Mouse (Mus musculus): Measurements from ENCODE around the gene Nufip2.
"Not testable (repeated sequence)": the region's sequence is repeated elsewhere in the genome, so short reads cannot be mapped to it uniquely, and the experiment has no call there.

Nufip2 gene

DNA sequence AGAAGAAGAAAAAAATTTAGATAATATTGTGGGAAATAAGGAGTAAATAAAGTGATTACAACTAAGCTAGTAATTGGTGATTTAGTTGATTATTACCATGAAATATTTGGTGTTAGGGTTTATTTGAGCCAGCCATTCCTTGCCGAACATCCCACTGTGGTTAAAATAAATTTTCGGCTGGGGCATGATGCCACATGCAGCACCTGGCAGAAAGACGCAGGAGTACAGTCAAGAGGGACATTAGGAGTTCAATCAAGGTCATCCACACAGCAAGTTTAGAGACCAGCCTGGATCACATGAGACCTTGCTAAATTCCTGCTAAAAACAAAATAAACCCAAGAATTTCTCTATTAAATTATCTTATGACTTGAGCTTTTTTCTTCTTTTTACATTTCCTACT, 23.1 kb downstream of the Nufip2 start:
- DNase-seq (ENCODE audit: low spot score), result no peak

DNA sequence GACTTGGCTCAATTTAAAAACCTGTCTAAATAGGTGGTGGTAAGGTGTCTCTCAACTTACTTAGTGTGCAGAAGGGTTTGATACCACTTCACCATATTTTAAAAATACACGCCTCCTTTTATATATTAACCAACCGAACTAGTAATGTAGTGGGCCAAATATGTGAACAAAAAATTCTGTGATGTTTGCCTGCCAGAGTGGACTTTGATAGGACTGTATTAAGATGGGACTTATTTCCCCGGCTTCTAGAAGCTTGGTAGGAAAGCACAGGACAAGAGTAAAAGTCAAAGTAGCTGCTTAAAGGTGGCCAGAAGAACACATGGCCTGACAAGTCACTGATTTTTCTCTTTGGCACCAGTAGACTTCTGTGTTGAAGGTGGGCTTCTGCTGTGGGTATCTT, 27.8 kb downstream of the Nufip2 start:
- no peak for DNase-seq (ENCODE audit: low spot score)

DNA sequence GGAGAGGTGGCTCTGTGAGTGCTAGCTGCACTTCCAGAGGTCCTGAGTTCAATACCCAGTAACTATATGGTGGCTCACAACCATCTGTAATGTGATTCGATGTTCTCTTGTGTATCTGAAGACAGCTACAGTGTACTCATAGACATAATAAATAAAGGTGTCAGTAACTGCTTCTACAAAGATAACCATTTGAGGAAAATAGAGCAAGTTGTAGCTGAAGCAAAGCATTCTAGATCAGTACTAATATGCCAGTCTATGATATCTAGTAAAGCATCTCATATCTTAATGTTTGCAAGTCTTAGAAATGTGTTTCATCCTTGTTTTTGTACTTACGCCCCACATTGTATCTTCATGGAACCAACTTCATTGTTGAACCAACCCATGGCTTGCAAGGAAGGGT, 33.1 kb downstream of the Nufip2 start:
- DNase-seq (ENCODE audit: low spot score), result no peak

DNA sequence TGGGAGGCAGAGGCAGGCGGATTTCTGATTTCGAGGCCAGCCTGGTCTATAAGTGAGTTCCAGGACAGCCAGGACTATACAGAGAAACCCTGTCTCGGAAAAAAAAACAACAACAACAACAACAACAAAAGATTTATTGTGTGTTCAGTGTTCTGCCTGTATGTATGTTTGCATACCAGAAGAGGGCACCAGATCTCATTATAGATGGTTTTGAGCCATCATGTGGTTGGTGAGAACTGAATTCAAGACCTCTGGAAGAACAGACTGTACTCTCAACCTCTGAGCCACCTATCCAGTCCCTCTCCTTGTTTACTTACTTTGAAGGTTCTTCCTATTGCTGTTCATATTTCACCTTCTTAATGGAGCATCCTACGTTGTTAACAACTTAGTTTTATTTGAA, 35.4 kb downstream of the Nufip2 start:
- no peak for DNase-seq (ENCODE audit: low spot score)

DNA sequence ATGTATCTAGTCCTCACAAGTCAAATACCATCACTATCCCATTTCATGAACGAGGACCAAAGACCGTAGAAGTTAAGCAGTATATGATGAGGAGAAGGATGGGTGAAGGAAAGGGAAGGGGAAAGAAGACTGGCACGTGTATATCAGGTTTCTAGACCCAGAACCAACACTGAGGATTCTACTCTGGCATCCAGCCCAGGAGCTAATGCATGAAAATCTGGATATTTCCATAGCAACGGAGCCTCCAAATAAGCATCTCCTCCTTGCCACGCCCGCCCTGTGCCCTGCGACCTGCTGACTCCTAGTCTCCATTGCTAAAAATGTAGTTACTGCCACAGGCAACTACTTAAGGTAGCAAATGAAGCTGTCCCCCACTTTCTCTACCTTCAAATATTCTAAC, 38.8 kb downstream of the Nufip2 start:
- no peak for DNase-seq (ENCODE audit: low spot score)

DNA sequence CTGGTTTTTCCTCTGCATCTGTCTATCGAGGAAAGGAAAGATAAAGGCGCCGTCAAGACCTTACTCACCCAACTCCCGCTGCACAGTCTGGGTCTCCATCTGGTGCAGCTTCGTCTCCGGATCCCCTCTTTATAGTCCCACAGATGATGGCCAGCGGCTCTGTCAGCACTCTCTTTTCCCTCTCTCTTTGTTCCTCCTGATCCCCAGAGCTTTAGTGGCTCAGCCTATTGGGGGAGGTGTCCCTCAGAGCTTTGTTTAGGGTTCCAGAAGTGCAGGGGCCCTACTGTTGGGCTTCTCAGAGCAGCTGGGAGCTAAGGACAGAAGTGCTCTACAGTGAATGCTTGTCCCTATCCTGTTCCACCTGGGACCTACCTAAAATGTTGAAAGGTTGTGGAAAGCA, 39.2 kb downstream of the Nufip2 start, which contains the start of gene Cryba1:
Gene Cryba1 (minus strand): TSS at position 101 of the 400 bp plus-strand sequence.
- DNase-seq (ENCODE audit: low spot score), result no peak

DNA sequence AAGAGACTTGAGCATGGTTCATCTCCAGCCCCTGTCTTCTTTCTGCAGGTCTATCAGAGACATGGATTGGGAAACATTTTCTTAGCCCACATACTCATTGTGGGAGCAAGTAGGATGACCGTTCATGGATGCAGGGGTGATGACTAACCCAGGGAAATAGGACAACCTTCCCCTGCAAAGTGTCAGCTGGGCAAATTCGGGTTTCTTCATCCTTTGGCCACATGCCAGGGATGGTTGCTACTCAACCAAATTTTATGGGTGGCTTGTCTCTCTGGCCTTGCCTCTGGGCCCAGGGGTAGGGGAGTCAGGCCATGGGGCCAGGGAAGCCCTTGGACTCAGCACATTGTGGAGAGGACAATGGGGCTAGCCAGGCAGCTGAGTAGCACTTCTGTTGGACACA, 42.6 kb downstream of the Nufip2 start:
- DNase-seq (ENCODE audit: low spot score), result no peak

DNA sequence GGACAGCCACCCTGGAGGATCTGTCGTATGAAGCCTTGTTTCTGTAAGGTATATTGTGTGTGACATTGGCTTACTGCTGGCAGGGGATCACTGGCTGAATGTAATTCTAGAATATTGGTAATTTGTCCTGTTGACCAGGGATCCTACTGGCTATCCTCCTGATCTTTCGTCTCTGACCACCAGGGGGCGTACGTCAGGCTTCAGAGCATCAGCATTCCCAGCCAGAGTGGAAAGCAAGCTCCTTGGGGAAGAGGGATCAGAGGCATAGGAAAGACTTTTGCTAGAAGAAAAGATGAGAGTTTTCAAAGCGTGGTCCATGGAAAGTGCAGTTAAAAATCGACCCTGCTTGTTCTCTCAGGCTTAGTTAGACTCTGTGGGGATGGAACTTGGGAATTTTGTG, 51.3 kb downstream of the Nufip2 start:
- DNase-seq (ENCODE audit: low spot score), result peak; percentile 85

DNA sequence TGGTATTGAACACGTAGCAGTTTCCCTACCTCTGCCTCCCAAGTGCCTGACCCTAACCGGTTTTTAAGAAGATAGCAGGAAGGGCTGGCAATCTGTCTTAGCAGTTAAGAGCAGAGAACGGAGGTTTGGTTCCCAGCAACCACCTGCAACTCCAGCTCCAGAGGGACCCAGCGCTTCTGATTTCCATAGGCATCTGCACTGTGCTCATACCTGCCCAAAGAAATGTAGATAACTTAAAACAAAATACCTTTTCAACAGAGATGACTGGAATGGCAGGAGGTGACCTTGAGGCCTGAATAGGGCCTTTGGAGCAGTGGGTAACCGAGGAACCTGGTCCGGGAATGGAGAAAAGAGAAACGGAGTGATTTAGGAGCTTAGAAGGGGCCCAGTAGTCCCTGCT, 52.6 kb downstream of the Nufip2 start:
- DNase-seq (ENCODE audit: low spot score), result no peak

DNA sequence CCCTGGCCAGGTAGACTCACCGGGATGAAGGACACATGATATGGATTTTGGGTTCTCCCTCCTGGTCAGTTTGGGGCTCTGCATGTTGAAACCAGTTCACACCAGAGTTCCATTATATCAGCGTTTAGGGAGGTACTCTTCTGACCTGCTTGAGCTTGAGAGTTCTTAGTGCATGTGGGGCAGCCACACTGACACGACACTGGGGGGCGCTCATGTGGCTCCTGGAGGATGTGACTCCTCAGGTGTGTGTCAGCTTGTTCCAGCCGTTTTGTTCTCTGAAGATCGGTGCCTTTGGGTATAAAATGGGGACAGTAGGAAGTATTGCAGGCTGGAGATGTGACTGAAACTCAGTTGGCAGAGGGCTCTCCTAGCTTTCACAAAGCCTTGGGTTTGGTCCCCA, 58.0 kb downstream of the Nufip2 start:
- DNase-seq (ENCODE audit: low spot score), result peak; percentile 20

DNA sequence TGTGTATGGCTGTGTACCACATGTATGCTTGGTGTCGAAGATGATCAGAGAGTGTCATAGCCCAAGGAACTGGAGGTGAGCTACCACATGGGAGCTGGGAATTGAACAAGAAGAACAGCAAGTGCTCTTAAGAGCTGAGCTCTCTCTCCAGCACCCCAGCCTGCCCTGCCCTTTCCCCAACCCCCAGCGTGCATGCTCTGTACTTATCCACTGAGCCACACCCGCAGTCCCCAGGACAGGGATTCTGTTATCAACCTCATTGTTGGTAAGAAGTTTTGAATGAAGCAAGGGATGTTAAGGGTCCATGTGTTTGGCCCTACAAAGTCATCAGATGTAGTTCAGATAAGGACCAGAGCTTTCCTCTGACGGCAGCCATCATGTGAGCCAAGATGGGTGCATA, 60.7 kb downstream of the Nufip2 start:
- no peak for DNase-seq (ENCODE audit: low spot score)

DNA sequence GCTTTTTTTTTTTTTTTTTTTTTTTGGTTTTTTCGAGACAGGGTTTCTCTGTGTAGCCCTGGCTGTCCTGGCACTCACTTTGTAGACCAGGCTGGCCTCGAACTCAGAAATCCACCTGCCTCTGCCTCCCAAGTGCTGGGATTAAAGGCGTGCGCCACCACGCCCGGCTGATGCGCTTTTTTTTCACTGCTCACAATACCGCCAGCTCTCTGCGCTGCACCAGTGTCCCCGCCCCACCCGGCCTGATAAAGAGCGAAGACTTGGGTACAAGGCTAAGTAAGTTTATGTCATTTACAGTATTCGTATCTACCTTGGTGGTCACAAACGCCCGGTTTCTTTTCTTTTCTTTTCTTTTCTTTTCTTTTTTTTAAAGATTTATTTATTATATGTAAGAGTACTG, 61.1 kb downstream of the Nufip2 start:
- not testable (repeated sequence) for DNase-seq (ENCODE audit: low spot score)

DNA sequence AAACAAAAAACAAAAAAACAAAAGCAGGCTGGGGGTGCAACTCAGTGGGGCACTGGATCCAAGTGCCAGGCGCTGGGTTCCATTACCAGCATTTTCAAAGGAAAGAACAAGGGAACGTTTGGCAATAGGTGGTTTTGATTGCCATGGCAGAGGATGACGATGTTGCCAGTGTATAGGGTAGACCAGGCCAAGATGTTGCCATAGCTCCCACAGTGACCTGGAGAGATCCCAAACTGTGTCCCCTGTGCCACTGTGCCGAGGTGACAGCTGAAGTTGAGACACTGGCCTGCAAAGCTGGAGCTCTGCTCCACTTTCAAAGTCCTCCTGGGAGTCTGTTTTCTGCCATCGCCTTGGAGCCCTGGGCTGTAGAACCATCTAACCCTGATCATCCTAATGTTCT, 63.0 kb downstream of the Nufip2 start:
- DNase-seq (ENCODE audit: low spot score), result no peak

DNA sequence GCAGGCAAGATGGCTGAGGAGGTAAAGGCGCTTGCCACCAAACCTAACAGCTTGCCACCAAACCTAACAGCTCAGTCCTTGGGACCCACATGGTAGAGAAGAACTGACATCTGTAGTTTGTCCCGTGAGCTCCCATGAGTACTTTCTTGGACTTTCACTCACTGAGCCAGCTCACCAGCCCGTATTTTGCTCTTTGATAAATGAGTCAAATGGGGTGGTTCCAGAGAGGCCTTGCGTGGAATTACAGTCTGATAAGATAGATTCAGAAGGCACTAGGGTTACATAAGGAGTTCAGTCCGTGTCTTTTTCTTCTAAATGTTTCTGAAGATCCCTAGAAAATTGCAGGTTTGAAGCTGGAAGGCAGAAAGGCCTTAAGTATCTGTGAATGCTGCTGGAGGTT, 66.6 kb downstream of the Nufip2 start:
- no peak for DNase-seq (ENCODE audit: low spot score)

DNA sequence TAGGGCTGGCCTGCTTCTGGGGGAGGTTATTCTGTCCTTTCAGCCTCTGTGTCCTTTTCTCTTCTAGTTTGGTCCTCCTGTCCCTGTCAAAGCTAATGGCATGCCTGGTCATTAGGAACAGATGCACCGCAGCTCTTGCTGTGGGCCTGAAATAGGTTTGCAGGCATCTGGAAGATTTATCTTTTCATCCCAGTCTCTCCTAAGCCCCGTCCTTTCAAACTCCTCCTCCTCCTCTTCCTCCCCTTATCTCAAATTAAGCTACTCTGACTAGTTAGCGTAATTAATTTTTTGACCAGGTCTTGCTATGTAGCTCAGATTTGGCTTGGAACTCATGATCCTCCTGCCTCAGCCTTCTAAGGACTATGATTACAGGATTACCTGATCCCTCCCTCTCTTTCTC, 67.5 kb downstream of the Nufip2 start:
- DNase-seq (ENCODE audit: low spot score), result no peak

DNA sequence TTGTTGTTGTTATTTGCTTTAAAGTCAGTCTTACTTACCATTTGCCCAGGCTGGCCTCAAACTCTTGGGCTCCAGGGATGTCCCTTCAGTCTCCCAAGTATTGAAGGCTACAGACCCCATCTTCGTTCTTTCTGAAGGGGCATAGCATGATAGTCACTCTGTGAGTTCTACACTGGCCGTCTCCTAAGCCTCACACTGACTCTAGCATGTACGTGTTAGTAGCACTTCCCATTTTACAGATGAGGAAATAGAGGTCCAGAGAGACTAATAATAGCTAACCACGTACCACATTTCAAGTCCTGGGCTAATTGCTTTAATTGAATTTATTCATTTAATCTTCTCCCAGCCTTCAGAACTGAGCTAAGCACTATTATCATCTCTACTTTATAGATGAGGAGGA, 74.1 kb downstream of the Nufip2 start:
- DNase-seq (ENCODE audit: low spot score), result no peak

DNA sequence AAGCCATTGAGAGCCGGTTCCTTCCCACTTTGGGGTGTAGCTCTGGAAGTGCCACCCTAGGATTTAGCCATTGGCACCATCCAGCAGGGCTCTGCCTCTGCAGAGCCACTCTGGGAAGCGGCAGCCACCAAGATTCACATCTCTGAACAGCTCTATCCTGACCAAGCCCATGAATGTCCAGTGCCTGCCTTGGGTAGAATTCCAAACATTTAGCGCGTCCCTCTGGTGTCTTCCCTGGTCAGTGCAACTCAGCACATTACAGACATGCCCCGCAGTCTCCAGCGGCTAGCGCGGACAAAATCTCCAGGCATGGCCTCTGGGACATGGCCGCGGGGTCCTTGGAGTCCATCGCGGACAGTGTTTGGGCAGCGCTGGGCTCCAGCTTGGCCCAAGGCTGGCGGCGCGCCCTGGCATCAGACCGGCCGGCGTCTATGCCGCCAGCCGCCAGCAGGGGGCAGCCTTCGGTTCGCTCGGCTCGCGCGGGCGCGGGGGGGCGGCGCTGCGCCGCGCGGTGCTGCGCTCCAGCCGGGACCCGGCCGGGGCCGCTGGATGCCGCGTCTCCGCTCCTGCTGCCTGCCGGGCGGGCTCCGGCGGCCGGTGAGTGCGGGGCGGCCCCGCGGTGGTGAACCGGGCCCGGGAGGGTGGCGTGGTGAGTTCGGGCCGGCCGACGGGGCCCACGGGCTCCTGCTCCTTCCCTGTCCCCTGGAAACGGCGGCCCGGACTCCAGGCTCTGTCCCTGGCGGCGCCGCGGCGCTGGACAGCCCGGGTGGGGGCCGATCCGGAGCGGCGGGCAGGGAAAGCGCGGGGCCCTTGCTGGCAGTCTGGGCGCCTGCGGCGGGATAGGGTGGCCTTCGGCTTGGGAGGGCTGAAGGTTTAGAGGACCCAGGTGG, 77.1 kb downstream of the Nufip2 start, which contains the start of gene Myo18a:
Gene Myo18a (plus strand): TSS at position 464 of the 890 bp plus-strand sequence.
- peak; percentile 92 for DNase-seq (ENCODE audit: low spot score)

DNA sequence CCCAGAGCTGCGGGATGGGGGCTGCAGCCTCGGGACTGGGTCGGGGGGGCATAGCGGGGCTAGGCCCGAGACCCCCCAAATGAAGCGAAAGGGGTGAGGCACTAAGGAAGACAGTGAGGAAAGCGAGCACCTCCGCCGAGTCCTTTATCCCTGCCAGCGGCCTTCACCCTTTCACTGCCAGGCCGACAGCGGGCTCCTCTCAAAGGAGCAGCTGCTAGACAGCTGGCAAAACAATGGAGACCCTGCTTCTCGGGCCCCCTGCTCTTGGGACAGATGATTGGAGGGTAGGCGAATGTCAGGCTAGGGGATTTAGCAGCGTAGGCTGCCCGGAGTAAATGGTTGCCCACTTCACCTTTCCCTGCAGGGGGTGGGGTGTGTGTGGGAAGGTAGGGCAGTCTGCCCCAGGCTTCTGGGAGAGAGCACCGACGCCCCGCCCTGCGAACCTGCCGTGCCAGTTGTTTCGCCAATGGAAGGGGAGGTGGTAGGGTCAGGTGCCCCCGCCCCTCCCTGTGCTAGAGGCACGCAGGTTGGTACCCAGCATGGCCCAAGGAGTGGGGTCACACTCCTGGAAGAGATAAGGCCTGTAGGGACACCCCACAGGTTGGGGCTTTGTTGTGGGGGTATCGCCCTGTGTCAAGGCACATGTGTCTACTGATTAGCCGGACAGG, 77.9 kb downstream of the Nufip2 start:
- DNase-seq (ENCODE audit: low spot score), result peak; percentile 47

DNA sequence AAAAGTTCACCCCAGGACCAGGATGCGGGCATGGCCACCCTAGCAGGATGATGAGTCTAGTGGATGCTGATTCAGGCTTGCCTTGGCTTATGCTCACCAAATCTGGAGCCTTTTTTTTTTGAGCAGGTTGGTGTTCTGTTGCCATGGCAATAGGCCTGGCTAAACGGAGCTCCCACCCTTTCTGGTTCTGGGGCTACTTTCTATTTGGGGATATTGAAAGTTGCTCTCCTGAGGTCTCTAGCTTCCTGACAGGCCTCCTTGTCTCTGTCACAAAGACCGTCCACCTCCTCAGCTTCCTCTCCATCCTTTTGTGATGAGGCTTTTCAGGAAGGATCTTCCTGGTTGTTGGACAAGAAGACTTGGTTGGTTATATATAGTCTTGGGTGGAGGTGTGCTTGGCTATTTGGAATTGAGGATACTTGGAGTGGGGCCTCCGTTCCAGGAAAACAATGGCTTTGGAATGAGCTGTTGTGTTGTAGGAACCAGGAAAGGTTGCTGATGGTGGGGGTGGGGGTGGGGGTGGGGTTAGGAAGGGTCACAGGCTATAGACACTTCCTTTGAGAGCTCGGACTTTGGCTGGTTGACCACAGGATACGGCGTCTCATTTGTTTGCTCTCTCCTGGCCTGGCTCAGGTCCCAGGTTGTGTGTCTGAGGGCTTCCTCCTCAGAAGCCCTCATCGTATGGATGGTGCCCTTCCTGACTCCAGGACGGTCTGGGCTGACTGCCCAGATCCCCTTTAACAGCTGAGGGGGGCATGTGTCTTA, 78.9 kb downstream of the Nufip2 start:
- no peak for DNase-seq (ENCODE audit: low spot score)

DNA sequence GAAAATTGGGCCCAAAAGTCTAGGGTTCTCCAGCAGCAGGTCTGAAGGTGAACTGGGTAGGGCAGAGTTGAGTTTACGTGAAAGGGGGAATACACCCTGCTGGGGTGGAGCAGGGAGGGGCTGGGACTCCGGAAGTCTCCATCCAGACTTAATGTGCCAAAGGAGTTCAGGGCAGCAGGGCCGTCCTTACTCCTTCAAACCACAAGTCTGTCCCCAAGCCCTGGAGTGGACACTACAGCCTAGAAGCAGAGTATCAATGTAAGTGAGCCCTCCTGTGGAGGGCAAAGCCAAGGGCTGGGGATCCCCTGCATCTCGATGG, 79.5 kb downstream of the Nufip2 start:
- no peak for DNase-seq (ENCODE audit: low spot score)

DNA sequence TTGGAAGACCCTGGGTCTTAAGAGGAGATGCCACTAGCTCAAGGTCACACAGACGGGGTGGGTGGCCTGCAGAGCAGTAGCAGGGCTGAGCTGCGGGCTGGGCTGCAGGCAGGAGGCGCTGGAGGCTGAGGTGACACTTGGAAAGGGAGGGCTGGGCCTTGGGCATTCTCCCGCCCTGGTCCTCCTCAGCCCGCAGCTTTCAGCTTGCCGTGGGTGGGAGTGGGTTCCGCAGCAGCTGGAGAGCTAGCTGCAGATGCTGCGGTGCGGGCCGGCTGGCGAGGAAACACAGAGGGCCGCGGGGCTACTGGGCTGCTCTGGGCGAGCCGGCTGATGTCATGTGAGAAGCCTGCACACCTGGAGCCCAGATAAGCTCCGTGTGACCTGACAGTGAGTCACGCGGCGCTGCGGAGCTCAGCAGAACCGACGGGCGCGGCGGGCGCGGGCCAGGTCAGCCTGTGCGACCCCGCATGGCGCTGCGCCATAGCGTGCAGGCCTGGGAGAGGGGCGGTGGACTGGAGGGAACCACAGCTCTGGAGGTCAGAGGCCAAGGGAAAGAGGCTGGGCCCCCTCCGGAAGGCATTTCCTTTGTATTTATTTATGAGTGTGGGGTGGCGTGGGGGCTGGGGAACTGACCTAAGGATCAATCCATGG, 80.5 kb downstream of the Nufip2 start:
- peak; percentile 43 for DNase-seq (ENCODE audit: low spot score)

DNA sequence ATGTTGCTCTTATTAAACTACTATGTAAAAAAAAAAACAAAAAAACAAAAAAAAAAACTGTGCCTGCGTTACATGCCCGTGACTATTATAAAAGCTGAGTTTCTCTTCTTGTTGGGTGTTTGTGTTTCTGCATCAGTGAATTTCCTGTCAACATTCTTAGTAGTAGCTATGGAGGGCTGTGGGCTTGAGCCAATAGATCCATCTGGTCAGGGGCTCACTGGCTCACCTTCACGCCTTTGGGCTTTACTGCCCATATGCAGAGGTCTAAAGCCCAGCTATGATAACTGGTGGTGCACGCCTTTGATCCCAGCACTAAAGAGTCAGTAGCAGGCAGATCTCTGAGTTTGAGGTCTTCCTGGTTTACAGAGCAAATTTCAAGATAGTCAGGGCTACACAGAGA, 83.5 kb downstream of the Nufip2 start:
- DNase-seq (ENCODE audit: low spot score), result no peak

All from urinary bladder, postnatal 25 days (tissue).